Mouse (Mus musculus) thymus, adult 2 months (tissue): ENCODE results near the gene Plekhh3.

Experiments
- CTCF ChIP-seq: fragments of 200-500 bp; IDR thresholded peaks from 2 replicates; pipeline ENCODE4 v1.5.1; 2012; ENCODE audit warnings: mild to moderate bottlenecking, control low read depth, low read length, moderate library complexity, borderline replicate concordance; ENCODE audit not compliant: control insufficient read depth, poor library complexity, insufficient read depth; ENCODE audit errors: extremely low read depth
- POLR2A ChIP-seq: fragments of 200-500 bp; IDR thresholded peaks from 2 replicates; pipeline ENCODE4 v1.6.1; 2012; ENCODE audit warnings: mild to moderate bottlenecking, low read length, control low read depth, moderate library complexity; ENCODE audit not compliant: control insufficient read depth, poor library complexity, insufficient read depth; ENCODE audit errors: extremely low read depth

DNA sequence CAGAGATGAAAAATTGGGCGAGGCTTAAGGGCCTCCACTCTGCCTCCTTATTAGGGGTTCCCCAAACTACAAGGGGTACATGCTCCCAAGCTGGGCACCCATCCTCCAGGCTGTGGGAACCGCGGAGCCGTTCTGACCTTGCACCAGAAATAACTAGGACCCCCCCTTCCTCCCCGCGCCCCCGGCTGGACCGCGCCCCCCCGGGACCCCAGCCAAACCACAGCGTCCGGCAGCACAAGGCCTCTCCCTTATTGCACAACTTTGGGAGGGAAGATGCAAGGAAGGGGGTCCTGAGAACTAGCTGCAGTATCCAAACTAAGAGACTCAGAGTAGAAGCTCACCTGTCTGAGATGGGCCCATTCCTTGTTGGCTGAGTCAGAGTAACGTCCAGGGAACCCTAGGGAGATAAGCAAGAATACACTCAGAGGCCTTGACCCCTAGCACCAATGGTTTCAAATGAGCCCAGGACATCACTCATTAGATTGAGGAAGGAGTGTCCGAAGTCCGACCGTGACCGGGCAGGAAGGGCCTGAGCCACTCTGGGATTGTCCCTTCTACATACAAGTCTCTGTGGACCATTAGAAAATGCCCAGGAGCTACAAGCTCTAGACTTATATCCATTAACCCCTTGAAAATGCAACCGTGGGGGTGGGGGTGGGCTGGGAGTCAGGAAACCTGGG lies 2.7 kb downstream of the Plekhh3 start:
- TF ChIP-seq CTCF (no peak), POLR2A (no peak)
